ENCODE assay signal across 9 mouse cellular contexts in genomic region chr13:60488131-60488883, GRCm38 (mm10).
DNase-seq lines count a peak whose midpoint lies in the region; ATAC-seq and TF ChIP-seq lines count a peak whose summit lies in the region.
"Had no signal": no experiment of that assay in that cellular context is flagged by ENCODE, and none has a peak within 500 bp of the region (broad histone marks: within the 10 kb centered on the region; RNA-seq: fewer than 3 reads in every experiment).

No protein-coding gene starts in this region.

- H3K4me2 ChIP-seq in intestine, embryonic 14.5 days (ENCODE audit: low read length), result 0 out of 2 replicates have a peak overlapping the region, but pooled peaks have one; percentile 15
- no peak overlapping the region for H3K4me2 ChIP-seq in limb, embryonic 14.5 days (replicated peaks; ENCODE audit: low read depth, low read length, severe bottlenecking)
- peak overlapping the region; percentile 6; the same call in 1 of the 2 replicates for H3K4me2 ChIP-seq in stomach, embryonic 16.5 days (ENCODE audit: low read depth, low read length)
- H3K4me2 ChIP-seq: limb, embryonic 12.5 days had no signal

- peaks cover 13% of the 10 kb centered on the region for H3K4me1 ChIP-seq in embryonic facial prominence, embryonic 10.5 days
- H3K4me1 ChIP-seq in intestine, embryonic 14.5 days (replicated peaks; ENCODE audit: control insufficient read depth, insufficient read depth, low read length), result peaks cover 17% of the 10 kb centered on the region
- peaks cover 17% of the 10 kb centered on the region for H3K4me1 ChIP-seq in limb, embryonic 14.5 days (ENCODE audit: control insufficient read depth, insufficient read depth, low read length)
- H3K4me1 ChIP-seq in stomach, embryonic 16.5 days (ENCODE audit: control insufficient read depth, insufficient read depth, low read length), result peaks cover 13% of the 10 kb centered on the region

- no peak for DNase-seq in frontal cortex, postnatal 10 days (ENCODE audit: low spot score in 2 of 2)
- DNase-seq in Muller cell, postnatal 12 days (ENCODE audit: inconsistent ontology term), result peak; percentile 78
- DNase-seq in embryonic facial prominence, embryonic 10.5 days (ENCODE audit: low spot score), result no peak
- DNase-seq in intestine, embryonic 14.5 days (ENCODE audit: low spot score), result peak; percentile 73
- DNase-seq in limb, embryonic 14.5 days (ENCODE audit: low spot score), result peak; percentile 77
- DNase-seq in yolk sac, embryonic 10.5 days (ENCODE audit: low spot score), result no peak

- 83% methylated on average over 13 of the region's 13 CpGs for WGBS in embryonic facial prominence, embryonic 10.5 days
- 34% methylated on average over 13 of the region's 13 CpGs for WGBS in intestine, embryonic 14.5 days
- 49% methylated on average over 13 of the region's 13 CpGs for WGBS in limb, embryonic 14.5 days
- 28% methylated on average over 13 of the region's 13 CpGs for WGBS in stomach, embryonic 16.5 days

- H3K27me3 ChIP-seq in embryonic facial prominence, embryonic 10.5 days (replicated peaks; ENCODE audit: low read depth, poor library complexity, severe bottlenecking), result no peaks in the 10 kb centered on the region
- H3K27me3 ChIP-seq in intestine, embryonic 14.5 days (replicated peaks; ENCODE audit: control insufficient read depth, insufficient read depth, low read length), result no peaks in the 10 kb centered on the region
- no peaks in the 10 kb centered on the region for H3K27me3 ChIP-seq in limb, embryonic 14.5 days (ENCODE audit: control insufficient read depth, insufficient read depth, low read length)
- H3K27me3 ChIP-seq in stomach, embryonic 16.5 days (ENCODE audit: control insufficient read depth, insufficient read depth, low read length), result no peaks in the 10 kb centered on the region
- H3K27me3 ChIP-seq: limb, embryonic 12.5 days had no signal

- no peak overlapping the region for H3K4me3 ChIP-seq in embryonic facial prominence, embryonic 10.5 days
- no peak overlapping the region for H3K4me3 ChIP-seq in intestine, embryonic 14.5 days (ENCODE audit: low read depth, low read length)
- H3K4me3 ChIP-seq in limb, embryonic 14.5 days (replicated peaks; ENCODE audit: low read length), result no peak overlapping the region
- no peak overlapping the region for H3K4me3 ChIP-seq in stomach, embryonic 16.5 days (replicated peaks; ENCODE audit: low read length)
- H3K4me3 ChIP-seq: limb, embryonic 12.5 days had no signal

- H3K9me3 ChIP-seq in embryonic facial prominence, embryonic 10.5 days, result peaks cover 9% of the 10 kb centered on the region; the same call in 1 of the 2 replicates
- H3K9me3 ChIP-seq in intestine, embryonic 14.5 days (ENCODE audit: control insufficient read depth, low read length), result 0 out of 2 replicates have a peak, but pooled peaks cover 3% of the 10 kb centered on the region
- H3K9me3 ChIP-seq in limb, embryonic 14.5 days (ENCODE audit: control insufficient read depth, low read length), result peaks cover 4% of the 10 kb centered on the region; the same call in 1 of the 2 replicates
- H3K9me3 ChIP-seq in stomach, embryonic 16.5 days (replicated peaks; ENCODE audit: control insufficient read depth, low read length), result no peaks in the 10 kb centered on the region

- peak overlapping the region; percentile 44; the same call in 1 of the 2 replicates for H3K27ac ChIP-seq in embryonic facial prominence, embryonic 10.5 days (replicated peaks)
- H3K27ac ChIP-seq in intestine, embryonic 14.5 days (ENCODE audit: low read depth), result peak overlapping the region; percentile 94
- H3K27ac ChIP-seq in limb, embryonic 14.5 days (replicated peaks; ENCODE audit: low read depth, low read length), result peak overlapping the region; percentile 39
- peak overlapping the region; percentile 93 for H3K27ac ChIP-seq in stomach, embryonic 16.5 days (ENCODE audit: low read length)
- H3K27ac ChIP-seq: limb, embryonic 12.5 days had no signal

- no peaks in the 10 kb centered on the region for H3K36me3 ChIP-seq in embryonic facial prominence, embryonic 10.5 days (replicated peaks)
- no peaks in the 10 kb centered on the region for H3K36me3 ChIP-seq in intestine, embryonic 14.5 days (ENCODE audit: control insufficient read depth, insufficient read depth, low read length)
- H3K36me3 ChIP-seq in limb, embryonic 14.5 days (ENCODE audit: control insufficient read depth, insufficient read depth, low read length), result no peaks in the 10 kb centered on the region
- H3K36me3 ChIP-seq in stomach, embryonic 16.5 days (ENCODE audit: control insufficient read depth, insufficient read depth, low read length), result no peaks in the 10 kb centered on the region
- H3K36me3 ChIP-seq: limb, embryonic 12.5 days had no signal

- ATAC-seq in frontal cortex, adult (ENCODE audit: low TSS enrichment), result peak; percentile 79
- ATAC-seq in intestine, embryonic 14.5 days (replicated peaks; ENCODE audit: low FRiP score, low TSS enrichment, low read depth), result peak; percentile 74
- peak; percentile 85 for ATAC-seq in limb, embryonic 14.5 days (ENCODE audit: low FRiP score, low read depth)
- ATAC-seq in stomach, embryonic 16.5 days (ENCODE audit: insufficient read depth, low FRiP score), result peak; percentile 87

- TF ChIP-seq POLR2A in limb, embryonic 14.5 days (IDR thresholded peaks at IDR 0.05; ENCODE audit: borderline replicate concordance, extremely low read depth, insufficient read depth, insufficient read length), result no peak

- H3K9ac ChIP-seq in intestine, embryonic 14.5 days (ENCODE audit: low read length), result peak overlapping the region; percentile 29
- no peak overlapping the region for H3K9ac ChIP-seq in limb, embryonic 14.5 days (ENCODE audit: low read depth, low read length, severe bottlenecking)
- H3K9ac ChIP-seq in stomach, embryonic 16.5 days (ENCODE audit: low read length), result 0 out of 2 replicates have a peak overlapping the region, but pooled peaks have one; percentile 37
- H3K9ac ChIP-seq: limb, embryonic 12.5 days had no signal

Comparison
In these comparisons a context has a peak if more than half of its experiments do, and no peak if none do; other contexts are left out.
1. DNase-seq: peak in Muller cell, postnatal 12 days (single experiment), intestine, embryonic 14.5 days (single experiment) and limb, embryonic 14.5 days (single experiment); none in frontal cortex, postnatal 10 days (0 of 2), embryonic facial prominence, embryonic 10.5 days (single experiment) and yolk sac, embryonic 10.5 days (single experiment).
2. H3K27ac ChIP-seq: peak in every context shown above with its lines; median percentile 94 in intestine, embryonic 14.5 days; 93 in stomach, embryonic 16.5 days; 44 in embryonic facial prominence, embryonic 10.5 days; 39 in limb, embryonic 14.5 days.
3. Peak in every context shown above with its lines, with median percentiles within 50 percentile points of each other: ATAC-seq.